Mouse (Mus musculus) forebrain, embryonic 15.5 days (tissue): ENCODE measurements at regions not wholly inside any gene's neighbourhood (a gene's known extent, or its start where the extent isn't known, plus 50 kb on each side); places are given as distances from the start of the nearest gene placed in this dataset.

Experiments used
- ATAC-seq: fragments of 200-750 bp; cut with Nextera tagmentation; replicated peaks from 2 replicates; pipeline ENCODE4 v1.8.0; 2017; ENCODE audit warnings: mild to moderate bottlenecking, moderate TSS enrichment, moderate library complexity
- H3K27ac ChIP-seq: fragments of 300-500 bp; sonication (generic); replicated peaks from 2 replicates; pipeline ENCODE4 v1.5.1; 2015; ENCODE audit warnings: mild to moderate bottlenecking, inconsistent platforms
- H3K27me3 ChIP-seq: fragments of 300-500 bp; sonication (generic); 2 replicates; pipeline ENCODE4 v1.6.1; 2015; ENCODE audit warnings: inconsistent platforms
- H3K36me3 ChIP-seq: fragments of 300-500 bp; sonication (generic); 2 replicates; pipeline ENCODE4 v1.6.1; 2015; ENCODE audit warnings: mild to moderate bottlenecking, inconsistent platforms
- H3K4me1 ChIP-seq: fragments of 300-500 bp; sonication (generic); 2 replicates; pipeline ENCODE4 v1.6.1; 2015; ENCODE audit warnings: inconsistent platforms
- H3K4me2 ChIP-seq: fragments of 300-500 bp; sonication (generic); replicated peaks from 2 replicates; pipeline ENCODE4 v1.6.1; 2015; ENCODE audit warnings: mild to moderate bottlenecking, inconsistent platforms
- H3K4me3 ChIP-seq: fragments of 300-500 bp; sonication (generic); 2 replicates; pipeline ENCODE4 v1.5.1; 2015; ENCODE audit warnings: mild to moderate bottlenecking, inconsistent platforms
- H3K9ac ChIP-seq: fragments of 300-500 bp; sonication (generic); replicated peaks from 2 replicates; pipeline ENCODE4 v1.6.1; 2015; ENCODE audit warnings: mild to moderate bottlenecking, inconsistent platforms
- H3K9me3 ChIP-seq: fragments of 300-500 bp; sonication (generic); 2 replicates; pipeline ENCODE4 v1.6.1; 2016; ENCODE audit warnings: inconsistent platforms
- WGBS: fragments of 180-500 bp; shearing (Covaris S2); methylation state at CpG from one replicate; pipeline ENCODE4 v1.1.7; 2015; ENCODE audit warnings: mixed read lengths; 5-methylcytosine and 5-hydroxymethylcytosine counted together

GRCm38 (mm10) chr8:91908731-91909353 lies 107.0 kb upstream of the Irx3 start:
- 75% methylated on average over 9 of the region's 9 CpGs for WGBS
- Histone ChIP-seq H3K9ac (no peak overlapping the region), H3K4me2 (no peak overlapping the region), H3K4me3 (no peak overlapping the region), H3K27ac (no peak overlapping the region), H3K9me3 (no peaks in the 10 kb centered on the region), H3K27me3 (no peaks in the 10 kb centered on the region), H3K36me3 (no peaks in the 10 kb centered on the region), H3K4me1 (peaks cover 16% of the 10 kb centered on the region; the same call in 1 of the 2 replicates)
- ATAC-seq = no peak

DNA sequence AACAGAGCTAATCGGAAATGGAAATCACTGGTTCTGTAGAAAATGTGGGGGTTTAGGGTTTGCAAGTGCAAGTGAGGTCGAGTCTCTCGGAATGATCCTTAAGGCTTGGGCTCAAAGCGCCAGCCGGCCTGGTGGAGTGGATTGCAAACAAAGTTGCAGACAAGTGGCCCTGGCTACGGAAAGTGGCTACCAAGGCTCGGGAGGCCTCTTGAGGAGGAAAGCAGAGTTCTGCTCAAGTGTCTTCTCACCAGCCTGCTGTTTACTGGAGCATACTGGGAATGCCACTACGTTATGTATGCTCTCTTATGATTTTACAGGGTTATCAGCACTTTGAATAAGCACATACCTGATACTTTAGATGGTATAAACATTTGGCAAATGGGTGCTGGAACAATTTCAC lies 105.3 kb upstream of the Irx3 start:
- 89% methylated on average over 8 of the region's 8 CpGs for WGBS
- Histone ChIP-seq H3K4me1 (peaks cover 6% of the 10 kb centered on the region; the same call in 1 of the 2 replicates), H3K4me2 (no peak overlapping the region), H3K27ac (no peak overlapping the region), H3K9me3 (no peaks in the 10 kb centered on the region), H3K27me3 (no peaks in the 10 kb centered on the region), H3K4me3 (no peak overlapping the region), H3K9ac (no peak overlapping the region), H3K36me3 (no peaks in the 10 kb centered on the region)
- ATAC-seq = no peak

DNA sequence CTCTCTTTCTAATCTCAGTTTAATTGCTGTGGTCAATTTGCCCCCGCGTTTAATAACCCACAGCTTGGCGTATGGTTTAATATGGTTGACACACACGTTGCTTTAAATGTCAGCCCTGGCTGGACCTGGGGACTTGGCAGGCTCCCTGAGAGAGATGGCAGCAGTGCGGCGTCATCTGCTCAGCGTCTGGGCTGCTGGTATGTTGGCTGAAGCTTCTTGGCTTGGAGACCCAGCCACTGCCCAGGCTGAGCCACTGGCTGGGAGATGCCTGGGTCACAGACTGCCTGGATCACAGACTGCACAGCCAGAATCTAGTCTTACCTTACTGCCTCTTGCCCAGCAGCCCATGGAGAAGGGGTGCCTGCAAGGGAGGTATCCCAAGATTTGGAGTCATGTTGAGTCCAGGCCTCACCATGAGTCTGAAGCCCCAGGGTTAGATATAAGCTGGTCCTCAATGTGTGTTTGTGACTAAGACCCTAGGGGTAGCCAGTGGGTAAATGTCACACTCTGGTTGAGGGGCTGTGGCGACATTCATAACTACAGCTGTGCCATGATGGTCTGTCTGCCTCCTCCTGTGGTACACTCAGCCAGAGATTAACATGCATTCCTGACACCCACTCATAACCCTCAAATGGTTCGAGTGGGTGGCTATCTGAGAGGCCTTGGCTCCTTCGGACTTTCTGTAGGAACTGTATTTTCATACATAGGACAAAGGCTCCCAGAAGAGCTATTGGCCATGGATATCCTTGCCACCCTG lies 99.8 kb upstream of the Irx3 start:
- no peak overlapping the region for H3K4me3 ChIP-seq
- H3K9me3 ChIP-seq = no peaks in the 10 kb centered on the region
- H3K4me2 ChIP-seq = no peak overlapping the region
- ATAC-seq = no peak
- WGBS = 83% methylated on average over 10 of the region's 10 CpGs
- H3K27ac ChIP-seq = no peak overlapping the region
- peaks cover 3% of the 10 kb centered on the region; the same call in 1 of the 2 replicates for H3K4me1 ChIP-seq
- H3K36me3 ChIP-seq = no peaks in the 10 kb centered on the region
- H3K9ac ChIP-seq = no peak overlapping the region
- H3K27me3 ChIP-seq = no peaks in the 10 kb centered on the region

- Histone ChIP-seq H3K4me1 (peaks cover 3% of the 10 kb centered on the region; the same call in 1 of the 2 replicates), H3K36me3 (no peaks in the 10 kb centered on the region), H3K27ac (no peak overlapping the region), H3K9me3 (no peaks in the 10 kb centered on the region), H3K9ac (no peak overlapping the region), H3K27me3 (no peaks in the 10 kb centered on the region), H3K4me2 (no peak overlapping the region), H3K4me3 (no peak overlapping the region)
- ATAC-seq = no peak
- 65% methylated on average over 7 of the region's 7 CpGs for WGBS
These were observed 97.9 kb upstream of the Irx3 start for GRCm38 (mm10) chr8:91899747-91900146.

GRCm38 (mm10) chr8:91897381-91897780 lies 95.5 kb upstream of the Irx3 start:
- no peak overlapping the region for H3K4me2 ChIP-seq
- H3K27me3 ChIP-seq = no peaks in the 10 kb centered on the region
- H3K4me1 ChIP-seq = peaks cover 3% of the 10 kb centered on the region; the same call in 1 of the 2 replicates
- H3K4me3 ChIP-seq = no peak overlapping the region
- 78% methylated on average over 7 of the region's 7 CpGs for WGBS
- no peak overlapping the region for H3K9ac ChIP-seq
- H3K9me3 ChIP-seq = no peaks in the 10 kb centered on the region
- H3K27ac ChIP-seq = no peak overlapping the region
- no peak for ATAC-seq
- no peaks in the 10 kb centered on the region for H3K36me3 ChIP-seq

DNA sequence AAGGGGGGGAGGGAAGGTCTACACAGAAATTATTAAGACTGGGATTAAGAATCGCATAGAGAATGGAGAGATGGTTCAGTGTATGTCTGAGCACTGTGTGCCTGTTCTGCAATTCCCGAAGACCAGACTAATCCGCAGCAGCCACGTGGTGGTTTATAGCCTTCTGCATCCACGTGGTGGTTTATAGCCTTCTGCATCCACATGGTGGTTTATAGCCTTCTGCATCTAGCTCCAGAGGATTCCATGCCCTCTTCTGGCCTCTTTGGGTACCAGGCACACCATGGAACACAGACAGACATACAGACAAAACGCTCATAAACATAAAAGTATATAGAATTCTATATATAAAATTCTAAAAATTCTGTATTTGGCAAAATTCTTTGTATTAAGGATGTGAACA lies 94.1 kb upstream of the Irx3 start:
- H3K27me3 ChIP-seq = no peaks in the 10 kb centered on the region
- H3K4me3 ChIP-seq = no peak overlapping the region
- H3K27ac ChIP-seq = no peak overlapping the region
- H3K9me3 ChIP-seq = no peaks in the 10 kb centered on the region
- WGBS = 79% methylated on average over 6 of the region's 6 CpGs
- peaks cover 3% of the 10 kb centered on the region; the same call in 1 of the 2 replicates for H3K4me1 ChIP-seq
- no peak overlapping the region for H3K4me2 ChIP-seq
- no peak overlapping the region for H3K9ac ChIP-seq
- no peaks in the 10 kb centered on the region for H3K36me3 ChIP-seq
- ATAC-seq = no peak

DNA sequence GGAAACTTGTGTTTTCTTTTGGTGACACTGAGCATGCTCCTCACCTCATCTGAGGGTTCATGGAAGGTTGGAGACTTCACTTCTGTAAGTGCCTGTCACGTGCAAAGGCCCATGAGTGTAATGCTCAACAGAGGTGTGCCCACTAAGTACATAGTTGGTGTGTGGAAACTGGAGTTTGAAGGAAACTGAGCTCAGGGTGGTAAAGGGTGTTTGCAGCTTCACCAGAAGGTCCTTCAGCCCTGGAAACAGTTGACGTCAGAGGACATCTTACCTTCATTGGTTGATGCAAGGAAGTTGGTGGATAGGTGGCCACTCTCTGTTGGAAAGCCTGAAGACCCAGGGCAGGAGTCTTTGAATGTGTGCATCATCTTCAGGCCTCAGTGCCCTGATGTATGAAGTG lies 83.0 kb upstream of the Irx3 start:
- Histone ChIP-seq H3K27ac (no peak overlapping the region), H3K9ac (no peak overlapping the region), H3K4me3 (no peak overlapping the region), H3K36me3 (no peaks in the 10 kb centered on the region), H3K4me1 (no peaks in the 10 kb centered on the region), H3K27me3 (no peaks in the 10 kb centered on the region), H3K4me2 (no peak overlapping the region), H3K9me3 (no peaks in the 10 kb centered on the region)
- WGBS = 88% methylated on average over 2 of the region's 2 CpGs
- ATAC-seq = no peak

DNA sequence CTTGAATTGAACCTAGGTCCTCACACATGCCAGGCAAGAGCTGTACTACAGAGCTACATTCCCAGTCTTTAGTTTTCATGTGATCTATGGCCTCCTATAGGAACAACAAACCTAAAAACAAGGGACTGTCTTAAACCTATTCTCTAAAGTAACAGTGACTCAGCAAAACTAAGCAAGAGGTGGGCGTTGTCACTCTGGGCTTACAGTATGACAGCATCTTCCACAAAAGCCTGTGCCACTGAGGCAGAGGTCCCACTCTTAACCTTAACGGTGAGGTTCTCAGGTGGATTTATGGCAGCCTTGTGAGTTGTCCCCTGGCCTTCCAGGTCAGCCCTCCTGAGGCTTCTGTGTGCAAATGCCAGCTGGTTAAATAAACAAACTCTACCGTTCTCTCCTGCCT lies 82.5 kb upstream of the Irx3 start:
- Histone ChIP-seq H3K4me3 (no peak overlapping the region), H3K27ac (no peak overlapping the region), H3K9me3 (no peaks in the 10 kb centered on the region), H3K27me3 (no peaks in the 10 kb centered on the region), H3K9ac (no peak overlapping the region), H3K4me2 (no peak overlapping the region), H3K4me1 (no peaks in the 10 kb centered on the region), H3K36me3 (no peaks in the 10 kb centered on the region)
- WGBS = 86% methylated on average over 3 of the region's 3 CpGs
- ATAC-seq = no peak

GRCm38 (mm10) chr8:91883012-91883411 lies 81.1 kb upstream of the Irx3 start:
- peaks cover 7% of the 10 kb centered on the region; the same call in 1 of the 2 replicates for H3K27me3 ChIP-seq
- H3K4me3 ChIP-seq = no peak overlapping the region
- ATAC-seq = no peak
- H3K9ac ChIP-seq = no peak overlapping the region
- no peaks in the 10 kb centered on the region for H3K4me1 ChIP-seq
- no peaks in the 10 kb centered on the region for H3K9me3 ChIP-seq
- no peaks in the 10 kb centered on the region for H3K36me3 ChIP-seq
- no peak overlapping the region for H3K4me2 ChIP-seq
- 90% methylated on average over 4 of the region's 4 CpGs for WGBS
- H3K27ac ChIP-seq = no peak overlapping the region

GRCm38 (mm10) chr8:91878886-91879285 lies 77.0 kb upstream of the Irx3 start:
- Histone ChIP-seq H3K27ac (no peak overlapping the region), H3K9me3 (no peaks in the 10 kb centered on the region), H3K4me3 (no peak overlapping the region), H3K36me3 (no peaks in the 10 kb centered on the region), H3K9ac (no peak overlapping the region), H3K4me2 (no peak overlapping the region), H3K27me3 (peaks cover 22% of the 10 kb centered on the region), H3K4me1 (no peaks in the 10 kb centered on the region)
- no peak for ATAC-seq
- 92% methylated on average over 5 of the region's 5 CpGs for WGBS

DNA sequence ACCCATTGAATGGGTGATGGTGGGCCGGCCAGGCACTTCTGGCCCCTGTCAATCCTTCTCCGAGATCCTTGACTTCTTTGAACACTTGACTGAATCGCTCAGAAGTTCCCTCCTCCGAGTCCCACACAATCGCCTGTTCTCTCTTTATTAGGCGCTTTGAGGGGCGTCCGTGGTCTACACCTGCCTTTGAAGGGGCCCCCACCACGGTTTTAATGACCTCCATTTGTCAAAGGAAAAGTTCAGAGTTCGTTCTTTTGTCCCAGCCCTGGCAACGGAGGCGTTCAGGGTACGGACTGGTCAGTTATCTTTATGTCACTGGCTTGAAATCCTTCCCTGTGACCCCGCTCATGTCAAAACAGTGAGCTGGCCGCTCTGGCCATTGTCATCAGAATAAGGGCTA lies 74.3 kb upstream of the Irx3 start:
- Histone ChIP-seq H3K27me3 (peaks cover 22% of the 10 kb centered on the region), H3K4me3 (no peak overlapping the region), H3K9ac (no peak overlapping the region), H3K27ac (no peak overlapping the region), H3K4me2 (no peak overlapping the region), H3K4me1 (peaks cover 11% of the 10 kb centered on the region), H3K9me3 (no peaks in the 10 kb centered on the region), H3K36me3 (no peaks in the 10 kb centered on the region)
- ATAC-seq = no peak
- 8% methylated on average over 15 of the region's 15 CpGs for WGBS

- no peak overlapping the region for H3K4me2 ChIP-seq
- no peaks in the 10 kb centered on the region for H3K9me3 ChIP-seq
- ATAC-seq = no peak
- peaks cover 11% of the 10 kb centered on the region for H3K4me1 ChIP-seq
- no peaks in the 10 kb centered on the region for H3K36me3 ChIP-seq
- no peak overlapping the region for H3K4me3 ChIP-seq
- peaks cover 26% of the 10 kb centered on the region for H3K27me3 ChIP-seq
- WGBS = 59% methylated on average over 5 of the region's 5 CpGs
- H3K27ac ChIP-seq = no peak overlapping the region
- no peak overlapping the region for H3K9ac ChIP-seq
These were observed 71.4 kb upstream of the Irx3 start for GRCm38 (mm10) chr8:91873232-91873631.
